29 mouse cellular contexts compared by ENCODE assay signal in genomic region chr8:12514138-12514537, GRCm38 (mm10). TPM values are rescaled to one million over a fixed set of nuclear protein-coding genes. Genes with fewer than 3 reads are reported as not detected.
DNase-seq lines count a peak whose midpoint lies in the region; ATAC-seq and TF ChIP-seq lines count a peak whose summit lies in the region.
"Had no signal": no experiment of that assay in that cellular context is flagged by ENCODE, and none has a peak within 500 bp of the region (broad histone marks: within the 10 kb centered on the region; RNA-seq: fewer than 3 reads in every experiment).

No protein-coding gene starts in this region.

- H3K27ac ChIP-seq in forebrain, embryonic 10.5 days = peak overlapping the region; percentile 72
- no peak overlapping the region for H3K27ac ChIP-seq in forebrain, embryonic 16.5 days (ENCODE audit: low read length)
- peak overlapping the region; percentile 35 for H3K27ac ChIP-seq in midbrain, embryonic 10.5 days (replicated peaks)
- H3K27ac ChIP-seq in midbrain, embryonic 14.5 days (replicated peaks; ENCODE audit: low read depth, low read length) = no peak overlapping the region
- H3K27ac ChIP-seq in heart, adult 2 months = no peak overlapping the region
- H3K27ac ChIP-seq: embryonic facial prominence, embryonic 10.5 days; heart, embryonic 15.5 days; midbrain, embryonic 13.5 days had no signal

- TF ChIP-seq POLR2A in heart, adult 2 months (IDR thresholded peaks at IDR 0.05; ENCODE audit: insufficient read depth, low read depth, low read length) = no peak

- peaks cover 62% of the 10 kb centered on the region for H3K4me1 ChIP-seq in forebrain, embryonic 10.5 days
- H3K4me1 ChIP-seq in forebrain, embryonic 16.5 days (replicated peaks; ENCODE audit: control insufficient read depth, insufficient read depth, low read length) = no peaks in the 10 kb centered on the region
- peaks cover 55% of the 10 kb centered on the region for H3K4me1 ChIP-seq in midbrain, embryonic 10.5 days
- H3K4me1 ChIP-seq in midbrain, embryonic 14.5 days (ENCODE audit: control insufficient read depth, insufficient read depth, low read length) = no peaks in the 10 kb centered on the region
- no peaks in the 10 kb centered on the region for H3K4me1 ChIP-seq in heart, adult 2 months (ENCODE audit: control insufficient read depth, insufficient read depth, low read length)
- H3K4me1 ChIP-seq: heart, embryonic 15.5 days had no signal

- no peak overlapping the region for H3K4me3 ChIP-seq in forebrain, embryonic 10.5 days
- no peak overlapping the region for H3K4me3 ChIP-seq in forebrain, embryonic 16.5 days (replicated peaks; ENCODE audit: low read length)
- no peak overlapping the region for H3K4me3 ChIP-seq in midbrain, embryonic 10.5 days
- H3K4me3 ChIP-seq in midbrain, embryonic 14.5 days (replicated peaks; ENCODE audit: low read depth, low read length) = no peak overlapping the region
- H3K4me3 ChIP-seq in heart, adult 2 months = no peak overlapping the region
- H3K4me3 ChIP-seq: embryonic facial prominence, embryonic 10.5 days; heart, embryonic 15.5 days; midbrain, embryonic 13.5 days; myocyte had no signal

- 76% methylated on average over 7 of the region's 7 CpGs for WGBS in forebrain, embryonic 10.5 days
- 67% methylated on average over 7 of the region's 7 CpGs for WGBS in forebrain, embryonic 16.5 days
- 82% methylated on average over 7 of the region's 7 CpGs for WGBS in midbrain, embryonic 10.5 days
- 75% methylated on average over 7 of the region's 7 CpGs for WGBS in midbrain, embryonic 14.5 days
- WGBS in heart, adult 2 months = 68% methylated on average over 7 of the region's 7 CpGs

- H3K36me3 ChIP-seq in forebrain, embryonic 10.5 days (replicated peaks) = no peaks in the 10 kb centered on the region
- H3K36me3 ChIP-seq in forebrain, embryonic 16.5 days (ENCODE audit: control insufficient read depth, insufficient read depth) = no peaks in the 10 kb centered on the region
- no peaks in the 10 kb centered on the region for H3K36me3 ChIP-seq in midbrain, embryonic 10.5 days
- H3K36me3 ChIP-seq in midbrain, embryonic 14.5 days (ENCODE audit: control insufficient read depth, insufficient read depth, low read length) = no peaks in the 10 kb centered on the region
- no peaks in the 10 kb centered on the region for H3K36me3 ChIP-seq in heart, adult 2 months (ENCODE audit: control insufficient read depth, insufficient read depth, low read length)
- H3K36me3 ChIP-seq: embryonic facial prominence, embryonic 10.5 days; heart, embryonic 15.5 days; midbrain, embryonic 13.5 days had no signal

- DNase-seq in forebrain, embryonic 10.5 days (ENCODE audit: extremely low spot score, low spot score) = no peak
- DNase-seq in midbrain, embryonic 10.5 days (ENCODE audit: low spot score) = no peak
- DNase-seq in midbrain, embryonic 14.5 days = no peak
- DNase-seq in lung, postnatal 36 days = peak; percentile 47
- DNase-seq in embryo, embryonic 11 days = no peak
- DNase-seq in heart, adult 2 months = no peak
- DNase-seq in embryo, embryonic 10.5 days (ENCODE audit: low spot score) = no peak
- DNase-seq: cerebellum, adult 18-20 months; cerebellum, postnatal 25 days; heart, adult 11 months; kidney, adult 9 months; kidney, postnatal 25 days; left cerebral cortex, postnatal 4 days; liver, postnatal 0 days; thymus, adult 18-20 months had no signal

- no peak for TF ChIP-seq EP300 in heart, adult 2 months (IDR thresholded peaks at IDR 0.05; ENCODE audit: insufficient read depth, low read depth, low read length)

- peaks cover 40% of the 10 kb centered on the region for H3K27me3 ChIP-seq in forebrain, embryonic 10.5 days (ENCODE audit: poor library complexity, severe bottlenecking)
- no peaks in the 10 kb centered on the region for H3K27me3 ChIP-seq in forebrain, embryonic 16.5 days (replicated peaks; ENCODE audit: control insufficient read depth, insufficient read depth, low read length)
- H3K27me3 ChIP-seq in midbrain, embryonic 10.5 days (ENCODE audit: low read depth, poor library complexity, severe bottlenecking) = peaks cover 45% of the 10 kb centered on the region
- no peaks in the 10 kb centered on the region; the same call in 1 of the 2 replicates for H3K27me3 ChIP-seq in midbrain, embryonic 14.5 days (ENCODE audit: control insufficient read depth, insufficient read depth, low read length)
- H3K27me3 ChIP-seq in heart, adult 2 months (ENCODE audit: control insufficient read depth, insufficient read depth, low read length) = 0 out of 2 replicates have a peak, but pooled peaks cover 2% of the 10 kb centered on the region

- H3K4me2 ChIP-seq in forebrain, embryonic 16.5 days (ENCODE audit: low read length) = no peak overlapping the region
- no peak overlapping the region for H3K4me2 ChIP-seq in midbrain, embryonic 14.5 days (ENCODE audit: low read length)
- H3K4me2 ChIP-seq: heart, embryonic 15.5 days; midbrain, embryonic 13.5 days had no signal

- no peak overlapping the region for H3K9ac ChIP-seq in forebrain, embryonic 16.5 days (replicated peaks; ENCODE audit: low read depth, low read length)
- H3K9ac ChIP-seq in midbrain, embryonic 14.5 days (replicated peaks; ENCODE audit: low read length) = no peak overlapping the region
- no peak overlapping the region for H3K9ac ChIP-seq in heart, adult 2 months (ENCODE audit: low read depth, low read length)
- H3K9ac ChIP-seq: heart, embryonic 15.5 days; liver, postnatal 0 days; midbrain, embryonic 13.5 days had no signal

- intact Hi-C loops in heart, adult 2 months (cut with DNase I) = no loop called here

- H3K79me2 ChIP-seq in heart, adult 2 months (replicated peaks; ENCODE audit: control insufficient read depth, insufficient read depth, low read length) = no peaks in the 10 kb centered on the region

- no peak for TF ChIP-seq CTCF in heart, adult 2 months (IDR thresholded peaks at IDR 0.05)

- peaks cover 6% of the 10 kb centered on the region; the same call in 1 of the 2 replicates for H3K9me3 ChIP-seq in forebrain, embryonic 10.5 days
- H3K9me3 ChIP-seq in forebrain, embryonic 16.5 days (ENCODE audit: control insufficient read depth, low read length) = no peaks in the 10 kb centered on the region
- peaks cover 5% of the 10 kb centered on the region; the same call in 1 of the 2 replicates for H3K9me3 ChIP-seq in midbrain, embryonic 10.5 days (replicated peaks)
- peaks cover 1% of the 10 kb centered on the region; the same call in 1 of the 2 replicates for H3K9me3 ChIP-seq in midbrain, embryonic 14.5 days (ENCODE audit: control insufficient read depth, low read length)
- H3K9me3 ChIP-seq: heart, embryonic 15.5 days; midbrain, embryonic 13.5 days had no signal

- ATAC-seq in forebrain, embryonic 16.5 days = no peak
- ATAC-seq in midbrain, embryonic 14.5 days (ENCODE audit: low FRiP score, low TSS enrichment) = no peak
- ATAC-seq: CD4-positive, CD25-positive, alpha-beta regulatory T cell, adult 4 months; liver, postnatal 0 days; midbrain, embryonic 13.5 days had no signal

RNA-seq across cellular contexts. Expression of gene Spaca7, which starts 58.7 kb away (rescaled TPM):
- polyA plus RNA-seq in forebrain, embryonic 10.5 days (2016; fragmentation: Nextera tagmentation; extraction: Ambion mirVana) = not detected in 2 replicates
- not detected in 2 replicates for polyA plus RNA-seq in forebrain, embryonic 16.5 days (2015; fragmentation: Nextera tagmentation; extraction: Ambion mirVana)
- not detected in 2 replicates for polyA plus RNA-seq in midbrain, embryonic 10.5 days (2016; fragmentation: Nextera tagmentation; extraction: Ambion mirVana)
- polyA plus RNA-seq in midbrain, embryonic 14.5 days (2014; fragmentation: Nextera tagmentation; extraction: Ambion mirVana) = not detected in 2 replicates
- total RNA-seq in heart, adult 2 months (2021) = not detected
- not detected in 2 replicates for polyA plus RNA-seq in heart, adult 2 months (2012; rRNA removed)
- total RNA-seq: adrenal gland, postnatal 4 days; ES-E14; gastrocnemius, adult 8-10 months; hematopoietic stem cell, adult 5-6 weeks; layer of hippocampus, adult 8-10 months; left cerebral cortex, adult 18-20 months; left cerebral cortex, postnatal 4 days; liver, adult 2 months had no signal
- polyA plus RNA-seq: CD4-positive, CD25-positive, alpha-beta regulatory T cell, adult 4 months; embryonic facial prominence, embryonic 10.5 days; heart, embryonic 15.5 days; liver, adult 2 months; liver, postnatal 0 days; midbrain, embryonic 13.5 days; myocyte; neural tube, embryonic 14.5 days had no signal

Comparison
In these comparisons a context has a peak if more than half of its experiments do, and no peak if none do; other contexts are left out.
1. H3K27ac ChIP-seq: peak in forebrain, embryonic 10.5 days (single experiment) and midbrain, embryonic 10.5 days (single experiment); none in forebrain, embryonic 16.5 days (single experiment), midbrain, embryonic 14.5 days (single experiment) and heart, adult 2 months (single experiment).